Mouse (Mus musculus): ENCODE measurements around the gene Svs6. TPM values are rescaled to one million over a fixed set of nuclear protein-coding genes. Genes with fewer than 3 reads are reported as not detected.

Svs6 gene
- total RNA-seq, 2 experiments from 2014 or later: not detected

Small RNAs within 50 kb of the gene (microRNA-seq; reads per million reads assigned to microRNA genes)
- gene Mir7678 (ENCODE audit: borderline number of aligned reads in 2 of 2): 0 reads per million in 2 experiments

Other genes with a start within 250 kb of the Svs6 start
- gene Stk4, start 246.4 kb upstream of the Svs6 start, total RNA-seq (2021): 10 to 100 TPM; 17.0 to 20.4 TPM
- gene Tomm34, start 245.6 kb upstream of the Svs6 start, total RNA-seq (2021): 10 to 100 TPM; 17.6 to 21.0 TPM
- gene Kcns1, start 145.6 kb upstream of the Svs6 start, total RNA-seq (2021): not detected
- not detected for gene Wfdc5, start 134.0 kb upstream of the Svs6 start, total RNA-seq (2021)
- gene Wfdc12, start 126.1 kb upstream of the Svs6 start, total RNA-seq (2021): not detected
- not detected for gene Wfdc15a, start 116.6 kb upstream of the Svs6 start, total RNA-seq (2021)
- not detected for gene Wfdc15b, start 95.1 kb upstream of the Svs6 start, total RNA-seq (2021)
- not detected for gene Svs2, start 78.3 kb upstream of the Svs6 start, total RNA-seq (2021)
- not detected for gene Svs3b, start 60.1 kb upstream of the Svs6 start, total RNA-seq (2021)
- not detected for gene Svs4, start 38.3 kb upstream of the Svs6 start, total RNA-seq (2021)
- not detected for gene Svs3a, start 27.5 kb upstream of the Svs6 start, total RNA-seq (2021)
- not detected for gene Svs5, start 16.0 kb downstream of the Svs6 start, total RNA-seq (2021)
- gene Slpi, start 72.3 kb downstream of the Svs6 start, total RNA-seq (2021): 10 to 100 TPM in 1 of 2 experiments, 1 to 10 TPM in 1; 8.0 to 11.0 TPM
- gene Rbpjl, start 86.4 kb downstream of the Svs6 start, total RNA-seq (2021): not detected
- under 1 TPM; 0.51 to 0.75 TPM for gene Matn4, start 88.4 kb downstream of the Svs6 start, total RNA-seq (2021)
- 10 to 100 TPM; 20.6 to 20.7 TPM for gene Sdc4, start 127.1 kb downstream of the Svs6 start, total RNA-seq (2021)
- 10 to 100 TPM; 23.0 to 24.6 TPM for gene Sys1, start 140.2 kb downstream of the Svs6 start, total RNA-seq (2021)
- gene Gm20458, start 144.2 kb downstream of the Svs6 start, total RNA-seq (2021): 1 to 10 TPM; 7.6 to 7.7 TPM
- gene Trp53tg5, start 157.0 kb downstream of the Svs6 start, total RNA-seq (2021): not detected
- gene Dbndd2, start 169.4 kb downstream of the Svs6 start, total RNA-seq (2021): 10 to 100 TPM; 14.3 to 15.8 TPM
- 10 to 100 TPM; 34.2 to 35.6 TPM for gene Pigt, start 180.8 kb downstream of the Svs6 start, total RNA-seq (2021)
- 1 to 10 TPM; 1.0 to 1.2 TPM for gene Wfdc2, start 245.7 kb downstream of the Svs6 start, total RNA-seq (2021)

All from heart, postnatal 36 days (tissue).